Mouse (Mus musculus): ENCODE measurements around the gene Cnih4. TPM values are rescaled to one million over a fixed set of nuclear protein-coding genes. Genes with fewer than 3 reads are reported as not detected.
A peak's percentile ranks its signal among the peaks of the same experiment; 100 is the strongest.

The Cnih4 gene
- total RNA-seq, 4 experiments from 2014 or later, result 27.8 to 32.6 (median 29.1) TPM

DNA sequence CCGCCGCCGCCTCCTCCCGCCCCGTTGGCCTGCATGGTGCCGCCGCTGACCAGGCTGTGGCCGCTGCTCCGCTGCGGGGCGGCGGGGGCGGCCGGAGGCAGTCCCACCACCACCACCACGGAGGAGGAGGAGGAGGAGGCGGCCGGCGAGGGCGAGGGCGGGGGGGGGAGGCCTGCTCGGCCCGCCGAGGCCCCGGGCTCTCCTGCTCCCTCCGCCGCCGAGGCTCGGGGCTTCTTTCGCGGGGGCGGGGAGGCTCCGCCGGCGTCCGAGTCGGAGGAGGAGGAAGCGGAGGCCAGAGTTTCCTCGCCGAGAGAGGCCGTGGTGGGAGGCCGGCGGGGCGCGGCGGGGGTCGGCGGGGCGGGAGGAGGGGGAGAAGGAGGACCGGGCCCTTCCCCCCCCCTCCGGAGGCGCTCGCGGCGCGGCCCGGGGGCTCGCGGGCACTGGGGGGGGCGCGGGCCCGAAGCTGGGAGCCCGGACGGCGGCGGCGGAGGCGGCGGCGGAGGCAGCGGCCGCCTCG is 67.0 kb downstream of the Cnih4 start:
- DNase-seq (ENCODE audit: low spot score in 2 of 2), result no peak

DNA sequence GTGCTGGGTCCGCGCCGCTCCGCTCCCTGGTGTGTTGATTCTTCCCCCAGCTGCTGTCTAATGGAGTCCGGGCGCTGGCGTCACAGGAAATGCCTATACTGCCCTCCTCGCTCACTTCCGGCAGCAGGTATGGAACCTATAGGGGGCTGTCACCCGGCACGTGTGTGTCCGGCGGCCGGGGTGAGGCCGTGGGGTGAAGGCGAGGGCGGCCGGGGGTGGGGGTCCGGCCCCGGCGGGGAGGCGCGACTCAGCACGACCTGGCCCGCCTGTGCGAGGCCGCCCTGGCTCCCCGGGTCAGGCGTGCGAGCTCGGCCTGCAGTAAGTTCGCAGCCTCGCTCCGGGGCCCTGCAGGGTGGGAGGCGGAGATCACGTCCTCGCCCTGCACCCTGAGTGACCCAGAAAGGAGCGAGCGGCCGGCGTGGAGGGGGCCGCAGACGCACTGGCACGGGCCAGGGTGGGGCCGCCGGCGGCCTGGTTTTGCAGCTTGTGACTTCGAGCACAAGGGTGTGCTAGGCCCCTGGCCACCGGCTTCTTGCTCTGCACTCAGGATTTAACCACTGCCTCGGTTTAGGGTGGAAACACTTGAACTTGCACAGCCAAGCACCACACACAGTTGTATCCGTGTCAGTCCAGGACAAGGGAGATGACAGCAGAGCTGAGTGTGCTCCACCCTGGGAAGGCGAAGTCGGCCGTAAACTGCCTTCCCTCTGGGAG is 67.6 kb downstream of the Cnih4 start, which contains the start of gene Wdr26:
Wdr26 (minus strand) TSS at position 82 of the 714 bp plus-strand sequence.
- DNase-seq (ENCODE audit: low spot score in 2 of 2), result peak; percentile 82 to 84

DNA sequence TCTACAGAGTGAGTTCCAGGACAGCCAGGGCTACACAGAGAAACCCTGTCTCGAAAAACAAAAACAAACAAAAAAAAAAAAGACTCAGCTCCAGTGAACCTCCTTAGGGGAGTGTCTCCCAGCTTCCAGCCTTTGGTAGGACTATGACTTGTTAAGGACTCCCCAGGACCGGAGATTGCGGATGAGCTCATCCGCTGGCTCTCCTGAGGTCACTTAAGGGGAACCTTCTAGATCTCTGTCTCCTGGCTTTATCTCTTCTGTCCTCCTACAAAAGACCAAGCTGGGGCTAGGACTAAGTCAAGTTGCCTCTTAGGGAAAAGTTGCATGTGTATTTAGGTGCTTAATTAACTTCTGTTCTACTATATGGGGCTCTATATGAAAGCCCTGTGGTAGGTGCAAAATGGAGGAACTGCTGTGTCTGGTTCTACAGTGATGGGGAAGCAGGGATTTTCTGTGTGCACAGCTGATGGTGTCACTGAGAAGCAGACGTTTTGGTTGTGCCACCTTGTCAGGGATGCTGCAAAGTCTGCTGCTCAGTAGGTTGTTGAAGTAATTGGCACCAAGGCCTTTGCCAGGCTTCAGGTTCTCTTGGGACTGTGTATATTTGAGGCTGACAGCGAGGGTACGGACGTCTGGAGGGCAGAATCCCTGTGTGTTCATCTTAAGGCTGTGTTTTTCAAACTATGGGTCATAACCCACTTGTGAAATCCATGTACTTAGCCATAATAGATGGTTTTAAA is 70.0 kb downstream of the Cnih4 start:
- DNase-seq (ENCODE audit: low spot score in 2 of 2), result no peak

DNA sequence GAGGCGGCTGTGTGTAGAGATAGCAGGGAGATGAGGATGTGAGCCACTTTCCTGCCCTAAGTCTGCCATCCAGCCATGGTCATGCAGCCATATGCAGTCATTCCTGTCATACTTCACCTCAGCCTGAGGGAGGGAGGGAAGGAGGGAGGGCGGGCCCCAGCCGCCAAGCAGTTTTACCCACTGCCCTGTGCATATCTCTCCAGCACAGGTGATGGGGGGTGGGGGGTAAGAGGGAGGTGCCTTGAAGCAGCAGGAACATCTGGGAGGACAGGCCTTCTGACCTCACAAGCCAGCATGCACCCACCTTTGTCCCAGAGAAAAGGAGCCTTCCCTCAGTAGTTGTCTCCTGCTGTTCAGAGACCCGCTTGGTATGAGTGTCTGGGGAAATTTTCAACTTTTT is 71.8 kb downstream of the Cnih4 start:
- no peak for DNase-seq (ENCODE audit: low spot score in 2 of 2)

Other genes with a start within 250 kb of the Cnih4 start
- 10 to 100 TPM; 36.2 to 39.7 (median 39.3) TPM for gene Pycr2, start 240.4 kb upstream of the Cnih4 start, total RNA-seq (2022)
- 1 to 10 TPM; 6.6 to 8.4 (median 7.8) TPM for gene Lefty1, start 209.7 kb upstream of the Cnih4 start, total RNA-seq (2022)
- gene Tmem63a, start 202.3 kb upstream of the Cnih4 start, total RNA-seq (2022), result 10 to 100 TPM; 25.6 to 39.3 (median 29.1) TPM
- gene Ephx1, start 123.8 kb upstream of the Cnih4 start, total RNA-seq (2022), result 10 to 100 TPM; 31.7 to 53.2 (median 43.4) TPM
- under 1 TPM in 1 of 4 experiments, not detected in 3; 0.16 TPM for gene 9130409I23Rik, start 93.5 kb upstream of the Cnih4 start, total RNA-seq (2022)
- 10 to 100 TPM; 31.7 to 44.4 (median 37.4) TPM for gene Nvl, start 489 bp upstream of the Cnih4 start, total RNA-seq (2022)
- gene Wdr26, start 67.3 kb downstream of the Cnih4 start, total RNA-seq (2022), result 100 to 1,000 TPM; 109 to 123 (median 113) TPM
- 10 to 100 TPM; 53.8 to 68.4 (median 59.4) TPM for gene Cnih3, start 207.9 kb downstream of the Cnih4 start, total RNA-seq (2022)